Mouse (Mus musculus) lung, embryonic 14.5 days (tissue): ENCODE measurements at regions not wholly inside any gene's neighbourhood (a gene's known extent, or its start where the extent isn't known, plus 50 kb on each side); places are given as distances from the start of the nearest gene placed in this dataset.

Experiments
- ATAC-seq: fragments of 200-750 bp; cut with Nextera tagmentation; 2 replicates; pipeline ENCODE4 v1.8.0; 2017; ENCODE audit warnings: mild to moderate bottlenecking, moderate TSS enrichment, moderate library complexity; ENCODE audit not compliant: insufficient read depth
- DNase-seq: peaks from one replicate; pipeline ENCODE4 v3.0.0-alpha.2; 2015
- H3K27ac ChIP-seq: fragments of 300-500 bp; sonication (generic); 2 replicates; pipeline ENCODE4 v1.5.1; 2014; ENCODE audit warnings: low read depth, mild to moderate bottlenecking, moderate library complexity
- H3K27me3 ChIP-seq: fragments of 300-500 bp; sonication (generic); 2 replicates; pipeline ENCODE4 v1.6.1; 2014; ENCODE audit warnings: low read length, control low read depth; ENCODE audit not compliant: insufficient read depth
- H3K36me3 ChIP-seq: fragments of 300-500 bp; sonication (generic); 2 replicates; pipeline ENCODE4 v1.6.1; 2014; ENCODE audit warnings: control low read depth; ENCODE audit not compliant: insufficient read depth
- H3K4me1 ChIP-seq: fragments of 300-500 bp; sonication (generic); 2 replicates; pipeline ENCODE4 v1.6.1; 2014; ENCODE audit warnings: antibody characterized with exemption, control low read depth; ENCODE audit not compliant: insufficient read depth
- H3K4me2 ChIP-seq: fragments of 300-500 bp; sonication (generic); 2 replicates; pipeline ENCODE4 v1.6.1; 2014; ENCODE audit warnings: mild to moderate bottlenecking
- H3K4me3 ChIP-seq: fragments of 300-500 bp; sonication (generic); 2 replicates; pipeline ENCODE4 v1.5.1; 2014; ENCODE audit warnings: low read depth, low read length
- H3K9ac ChIP-seq: fragments of 300-500 bp; sonication (generic); 2 replicates; pipeline ENCODE4 v1.6.1; 2014
- H3K9me3 ChIP-seq: fragments of 300-500 bp; sonication (generic); 2 replicates; pipeline ENCODE4 v1.6.1; 2016; ENCODE audit warnings: low read depth, low read length, control low read depth
- CTCF ChIP-seq: IDR thresholded peaks from 2 replicates; pipeline ENCODE4 v1.5.1; 2016; ENCODE audit warnings: antibody characterized with exemption, low read depth
- WGBS: fragments of 180-500 bp; shearing (Covaris S2); extraction: QIAGEN DNeasy Blood & Tissue Kit; methylation state at CpG from one replicate; pipeline ENCODE4 v1.1.7; 2014; 5-methylcytosine and 5-hydroxymethylcytosine counted together

DNA sequence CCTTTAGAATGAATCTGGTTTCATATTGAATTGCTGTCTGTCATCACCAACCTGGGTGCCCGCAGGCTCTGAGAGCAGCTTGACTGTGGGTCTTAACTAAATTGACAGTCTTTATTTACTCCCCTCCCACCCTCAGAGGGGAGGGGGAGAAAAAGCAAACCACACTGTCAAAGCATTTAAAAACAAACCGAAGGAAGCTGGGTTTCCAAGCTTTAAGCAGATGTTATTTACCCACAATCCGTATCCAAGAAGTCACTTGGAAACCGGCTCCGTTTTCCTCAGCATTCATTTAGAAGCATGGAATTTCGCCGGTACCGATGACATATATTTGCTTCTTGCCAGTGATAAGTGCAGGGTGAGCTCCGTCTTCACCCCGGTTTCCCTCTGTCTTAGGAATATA, 206.4 kb upstream of the Spdye4c start:
- no peaks in the 10 kb centered on the region for H3K36me3 ChIP-seq
- no peaks in the 10 kb centered on the region for H3K27me3 ChIP-seq
- no peak for TF ChIP-seq CTCF
- H3K27ac ChIP-seq: no peak overlapping the region
- no peak overlapping the region for H3K4me3 ChIP-seq
- ATAC-seq (no peak), DNase-seq (no peak)
- H3K4me2 ChIP-seq: no peak overlapping the region
- 0 out of 2 replicates have a peak, but pooled peaks cover 5% of the 10 kb centered on the region for H3K4me1 ChIP-seq
- no peaks in the 10 kb centered on the region for H3K9me3 ChIP-seq
- WGBS: 52% methylated on average over 10 of the region's 10 CpGs
- H3K9ac ChIP-seq: no peak overlapping the region

- no peak for DNase-seq
- no peak for ATAC-seq
- Histone ChIP-seq H3K4me1 (peaks cover 10% of the 10 kb centered on the region), H3K27ac (no peak overlapping the region), H3K9ac (no peak overlapping the region), H3K27me3 (no peaks in the 10 kb centered on the region), H3K4me2 (no peak overlapping the region), H3K4me3 (no peak overlapping the region), H3K36me3 (no peaks in the 10 kb centered on the region), H3K9me3 (no peaks in the 10 kb centered on the region)
- no peak for TF ChIP-seq CTCF
- WGBS: 52% methylated on average over 4 of the region's 4 CpGs
Observed at GRCm38 (mm10) chr2:128386846-128387621, 204.0 kb upstream of the Spdye4c start.

GRCm38 (mm10) chr2:128387851-128388471, 203.0 kb upstream of the Spdye4c start:
- WGBS: 75% methylated on average over 8 of the region's 8 CpGs
- DNase-seq (no peak), ATAC-seq (no peak)
- Histone ChIP-seq H3K27me3 (no peaks in the 10 kb centered on the region), H3K4me3 (no peak overlapping the region), H3K4me2 (no peak overlapping the region), H3K9ac (no peak overlapping the region), H3K27ac (no peak overlapping the region), H3K36me3 (no peaks in the 10 kb centered on the region), H3K4me1 (peaks cover 13% of the 10 kb centered on the region), H3K9me3 (no peaks in the 10 kb centered on the region)
- no peak for TF ChIP-seq CTCF

GRCm38 (mm10) chr2:128388883-128389470, 202.0 kb upstream of the Spdye4c start:
- no peak overlapping the region for H3K9ac ChIP-seq
- H3K36me3 ChIP-seq: no peaks in the 10 kb centered on the region
- no peaks in the 10 kb centered on the region for H3K9me3 ChIP-seq
- no peak for TF ChIP-seq CTCF
- peak; percentile 53; the same call in 1 of the 2 replicates for ATAC-seq
- WGBS: 15% methylated on average over 7 of the region's 7 CpGs
- H3K4me2 ChIP-seq: peak overlapping the region; percentile 25; the same call in 1 of the 2 replicates
- H3K27ac ChIP-seq: peak overlapping the region; percentile 75; the same call in 1 of the 2 replicates
- no peak overlapping the region for H3K4me3 ChIP-seq
- H3K4me1 ChIP-seq: peaks cover 15% of the 10 kb centered on the region
- no peaks in the 10 kb centered on the region for H3K27me3 ChIP-seq
- peak; percentile 89 for DNase-seq

DNA sequence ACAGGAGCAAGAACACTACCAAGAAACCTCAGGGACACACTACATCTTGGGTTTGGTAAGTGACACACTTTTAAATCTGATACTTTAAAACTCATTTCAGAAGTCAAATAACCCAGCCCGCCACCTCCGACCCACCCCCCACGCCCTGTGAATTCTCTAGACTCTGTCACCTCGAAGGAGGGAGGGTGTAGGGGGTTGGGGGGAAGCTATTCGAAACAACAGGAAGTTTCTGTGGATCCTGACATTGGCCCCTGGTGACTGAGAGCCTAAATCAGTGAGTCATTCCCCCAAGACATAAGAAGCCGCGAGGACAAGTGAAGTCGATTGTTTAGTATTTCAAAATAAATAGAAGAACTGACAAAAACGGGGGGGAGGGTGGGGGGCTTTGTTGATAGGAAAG, 198.7 kb upstream of the Spdye4c start:
- Histone ChIP-seq H3K36me3 (no peaks in the 10 kb centered on the region), H3K4me1 (peaks cover 18% of the 10 kb centered on the region), H3K9ac (no peak overlapping the region), H3K4me3 (no peak overlapping the region), H3K27me3 (no peaks in the 10 kb centered on the region), H3K9me3 (no peaks in the 10 kb centered on the region), H3K27ac (no peak overlapping the region), H3K4me2 (peak overlapping the region; percentile 35; the same call in 1 of the 2 replicates)
- TF ChIP-seq CTCF: no peak
- ATAC-seq (no peak), DNase-seq (peak; percentile 50)
- 10% methylated on average over 9 of the region's 9 CpGs for WGBS

- 25% methylated on average over 8 of the region's 8 CpGs for WGBS
- H3K4me1 ChIP-seq: peaks cover 18% of the 10 kb centered on the region
Observed at GRCm38 (mm10) chr2:128393401-128393800, 197.6 kb upstream of the Spdye4c start.

GRCm38 (mm10) chr2:128393921-128394320, 197.1 kb upstream of the Spdye4c start:
- Histone ChIP-seq H3K4me3 (no peak overlapping the region), H3K27ac (no peak overlapping the region), H3K4me2 (no peak overlapping the region), H3K9me3 (no peaks in the 10 kb centered on the region), H3K36me3 (no peaks in the 10 kb centered on the region), H3K27me3 (no peaks in the 10 kb centered on the region), H3K9ac (no peak overlapping the region), H3K4me1 (peaks cover 14% of the 10 kb centered on the region)
- TF ChIP-seq CTCF: no peak
- WGBS: 73% methylated on average over 5 of the region's 5 CpGs
- DNase-seq: no peak
- ATAC-seq: no peak

More at GRCm38 (mm10) chr2:128393401-128393800, 197.6 kb upstream of the Spdye4c start:
- Histone ChIP-seq H3K4me2 (no peak overlapping the region), H3K4me3 (no peak overlapping the region), H3K27me3 (no peaks in the 10 kb centered on the region), H3K27ac (no peak overlapping the region), H3K9me3 (no peaks in the 10 kb centered on the region), H3K36me3 (no peaks in the 10 kb centered on the region), H3K9ac (no peak overlapping the region)
- peak; percentile 50 for DNase-seq
- no peak for ATAC-seq
- TF ChIP-seq CTCF: no peak
